Mouse (Mus musculus): ENCODE measurements around the gene Nbea. TPM values are rescaled to one million over a fixed set of nuclear protein-coding genes. Genes with fewer than 3 reads are reported as not detected.

Nbea gene
- polyA plus RNA-seq, 1 experiment from 2014 or later: 13.6 TPM

- Histone ChIP-seq H3K9me3 (replicated peaks; ENCODE audit: control insufficient read depth, low read length) (no peaks in the 10 kb centered on the region), H3K9ac (ENCODE audit: low read depth, low read length) (no peak overlapping the region), H3K4me1 (ENCODE audit: control insufficient read depth, insufficient read depth, low read length) (0 out of 2 replicates have a peak, but pooled peaks cover 3% of the 10 kb centered on the region), H3K27me3 (ENCODE audit: control insufficient read depth, insufficient read depth, low read length) (no peaks in the 10 kb centered on the region), H3K27ac (ENCODE audit: low read depth, low read length) (no peak overlapping the region), H3K36me3 (ENCODE audit: control insufficient read depth, insufficient read depth, low read length) (no peaks in the 10 kb centered on the region), H3K4me2 (no peak overlapping the region), H3K4me3 (ENCODE audit: low read depth, low read length) (no peak overlapping the region)
- no peak for ATAC-seq (replicated peaks; ENCODE audit: insufficient number of reproducible peaks, low FRiP score, low TSS enrichment)
- 76% methylated on average over 4 of the region's 4 CpGs for WGBS (ENCODE audit: insufficient replicate concordance)
Observed at GRCm38 (mm10) chr3:56065234-56065633, 118.3 kb downstream of the Nbea start.

- H3K4me1 ChIP-seq (ENCODE audit: control insufficient read depth, insufficient read depth, low read length): no peaks in the 10 kb centered on the region
- 84% methylated on average over 5 of the region's 5 CpGs for WGBS (ENCODE audit: insufficient replicate concordance)
Observed at GRCm38 (mm10) chr3:56045659-56046336, 137.7 kb downstream of the Nbea start.

GRCm38 (mm10) chr3:56043091-56043490, 140.4 kb downstream of the Nbea start:
- H3K9me3 ChIP-seq (replicated peaks; ENCODE audit: control insufficient read depth, low read length): no peaks in the 10 kb centered on the region
- no peaks in the 10 kb centered on the region for H3K27me3 ChIP-seq (ENCODE audit: control insufficient read depth, insufficient read depth, low read length)
- no peak overlapping the region for H3K4me2 ChIP-seq
- no peak overlapping the region for H3K9ac ChIP-seq (ENCODE audit: low read depth, low read length)
- WGBS (ENCODE audit: insufficient replicate concordance): 83% methylated on average over 1 of the region's 1 CpGs
- H3K36me3 ChIP-seq (ENCODE audit: control insufficient read depth, insufficient read depth, low read length): no peaks in the 10 kb centered on the region
- no peak overlapping the region for H3K4me3 ChIP-seq (ENCODE audit: low read depth, low read length)
- no peaks in the 10 kb centered on the region for H3K4me1 ChIP-seq (ENCODE audit: control insufficient read depth, insufficient read depth, low read length)
- no peak for ATAC-seq (replicated peaks; ENCODE audit: insufficient number of reproducible peaks, low FRiP score, low TSS enrichment)
- no peak overlapping the region for H3K27ac ChIP-seq (ENCODE audit: low read depth, low read length)

More at GRCm38 (mm10) chr3:56045659-56046336, 137.7 kb downstream of the Nbea start:
- no peak overlapping the region for H3K9ac ChIP-seq (ENCODE audit: low read depth, low read length)
- H3K9me3 ChIP-seq (replicated peaks; ENCODE audit: control insufficient read depth, low read length): no peaks in the 10 kb centered on the region
- ATAC-seq (replicated peaks; ENCODE audit: insufficient number of reproducible peaks, low FRiP score, low TSS enrichment): no peak
- H3K27ac ChIP-seq (ENCODE audit: low read depth, low read length): no peak overlapping the region
- no peaks in the 10 kb centered on the region for H3K36me3 ChIP-seq (ENCODE audit: control insufficient read depth, insufficient read depth, low read length)
- H3K4me3 ChIP-seq (ENCODE audit: low read depth, low read length): no peak overlapping the region
- no peaks in the 10 kb centered on the region for H3K27me3 ChIP-seq (ENCODE audit: control insufficient read depth, insufficient read depth, low read length)
- no peak overlapping the region for H3K4me2 ChIP-seq

- no peaks in the 10 kb centered on the region for H3K4me1 ChIP-seq (ENCODE audit: control insufficient read depth, insufficient read depth, low read length)
- WGBS (ENCODE audit: insufficient replicate concordance): 67% methylated on average over 1 of the region's 1 CpGs
- no peaks in the 10 kb centered on the region for H3K9me3 ChIP-seq (replicated peaks; ENCODE audit: control insufficient read depth, low read length)
- no peak overlapping the region for H3K9ac ChIP-seq (ENCODE audit: low read depth, low read length)
- H3K27me3 ChIP-seq (ENCODE audit: control insufficient read depth, insufficient read depth, low read length): no peaks in the 10 kb centered on the region
- H3K4me2 ChIP-seq: no peak overlapping the region
- H3K4me3 ChIP-seq (ENCODE audit: low read depth, low read length): no peak overlapping the region
- no peak for ATAC-seq (replicated peaks; ENCODE audit: insufficient number of reproducible peaks, low FRiP score, low TSS enrichment)
- no peak overlapping the region for H3K27ac ChIP-seq (ENCODE audit: low read depth, low read length)
- H3K36me3 ChIP-seq (ENCODE audit: control insufficient read depth, insufficient read depth, low read length): no peaks in the 10 kb centered on the region
Observed at GRCm38 (mm10) chr3:56039494-56039893, 144.0 kb downstream of the Nbea start.

- H3K4me1 ChIP-seq (ENCODE audit: control insufficient read depth, insufficient read depth, low read length): no peaks in the 10 kb centered on the region
- 76% methylated on average over 3 of the region's 3 CpGs for WGBS (ENCODE audit: insufficient replicate concordance)
- no peak for ATAC-seq (replicated peaks; ENCODE audit: insufficient number of reproducible peaks, low FRiP score, low TSS enrichment)
Observed at GRCm38 (mm10) chr3:56034596-56034995, 148.9 kb downstream of the Nbea start.

GRCm38 (mm10) chr3:56018494-56018893, 165.0 kb downstream of the Nbea start:
- Histone ChIP-seq H3K9me3 (replicated peaks; ENCODE audit: control insufficient read depth, low read length) (no peaks in the 10 kb centered on the region), H3K4me1 (ENCODE audit: control insufficient read depth, insufficient read depth, low read length) (no peaks in the 10 kb centered on the region), H3K4me2 (no peak overlapping the region), H3K36me3 (ENCODE audit: control insufficient read depth, insufficient read depth, low read length) (peaks cover 7% of the 10 kb centered on the region; the same call in 1 of the 2 replicates), H3K27me3 (ENCODE audit: control insufficient read depth, insufficient read depth, low read length) (no peaks in the 10 kb centered on the region), H3K27ac (ENCODE audit: low read depth, low read length) (no peak overlapping the region), H3K4me3 (ENCODE audit: low read depth, low read length) (no peak overlapping the region), H3K9ac (ENCODE audit: low read depth, low read length) (no peak overlapping the region)
- 60% methylated on average over 3 of the region's 3 CpGs for WGBS (ENCODE audit: insufficient replicate concordance)
- no peak for ATAC-seq (replicated peaks; ENCODE audit: insufficient number of reproducible peaks, low FRiP score, low TSS enrichment)

More at GRCm38 (mm10) chr3:56034596-56034995, 148.9 kb downstream of the Nbea start:
- Histone ChIP-seq H3K36me3 (ENCODE audit: control insufficient read depth, insufficient read depth, low read length) (0 out of 2 replicates have a peak, but pooled peaks cover 2% of the 10 kb centered on the region), H3K9ac (ENCODE audit: low read depth, low read length) (no peak overlapping the region), H3K4me3 (ENCODE audit: low read depth, low read length) (no peak overlapping the region), H3K9me3 (replicated peaks; ENCODE audit: control insufficient read depth, low read length) (no peaks in the 10 kb centered on the region), H3K27me3 (ENCODE audit: control insufficient read depth, insufficient read depth, low read length) (no peaks in the 10 kb centered on the region), H3K4me2 (no peak overlapping the region), H3K27ac (ENCODE audit: low read depth, low read length) (no peak overlapping the region)

GRCm38 (mm10) chr3:56011132-56011531, 172.4 kb downstream of the Nbea start:
- H3K9me3 ChIP-seq (replicated peaks; ENCODE audit: control insufficient read depth, low read length): no peaks in the 10 kb centered on the region
- no peaks in the 10 kb centered on the region for H3K4me1 ChIP-seq (ENCODE audit: control insufficient read depth, insufficient read depth, low read length)
- no peak overlapping the region for H3K9ac ChIP-seq (ENCODE audit: low read depth, low read length)
- 80% methylated on average over 3 of the region's 3 CpGs for WGBS (ENCODE audit: insufficient replicate concordance)
- H3K4me2 ChIP-seq: no peak overlapping the region
- H3K27ac ChIP-seq (ENCODE audit: low read depth, low read length): no peak overlapping the region
- no peak overlapping the region for H3K4me3 ChIP-seq (ENCODE audit: low read depth, low read length)
- no peaks in the 10 kb centered on the region for H3K27me3 ChIP-seq (ENCODE audit: control insufficient read depth, insufficient read depth, low read length)
- H3K36me3 ChIP-seq (ENCODE audit: control insufficient read depth, insufficient read depth, low read length): 0 out of 2 replicates have a peak, but pooled peaks cover 3% of the 10 kb centered on the region
- no peak for ATAC-seq (replicated peaks; ENCODE audit: insufficient number of reproducible peaks, low FRiP score, low TSS enrichment)

GRCm38 (mm10) chr3:56007991-56008390, 175.5 kb downstream of the Nbea start:
- ATAC-seq (replicated peaks; ENCODE audit: insufficient number of reproducible peaks, low FRiP score, low TSS enrichment): no peak
- no peak overlapping the region for H3K4me3 ChIP-seq (ENCODE audit: low read depth, low read length)
- H3K9me3 ChIP-seq (replicated peaks; ENCODE audit: control insufficient read depth, low read length): no peaks in the 10 kb centered on the region
- no peaks in the 10 kb centered on the region for H3K27me3 ChIP-seq (ENCODE audit: control insufficient read depth, insufficient read depth, low read length)
- no peak overlapping the region for H3K4me2 ChIP-seq
- no peaks in the 10 kb centered on the region for H3K4me1 ChIP-seq (ENCODE audit: control insufficient read depth, insufficient read depth, low read length)
- H3K27ac ChIP-seq (ENCODE audit: low read depth, low read length): no peak overlapping the region
- H3K9ac ChIP-seq (ENCODE audit: low read depth, low read length): no peak overlapping the region
- WGBS (ENCODE audit: insufficient replicate concordance): 12% methylated on average over 2 of the region's 2 CpGs
- H3K36me3 ChIP-seq (ENCODE audit: control insufficient read depth, insufficient read depth, low read length): peaks cover 6% of the 10 kb centered on the region; the same call in 1 of the 2 replicates

GRCm38 (mm10) chr3:56000259-56000658, 183.2 kb downstream of the Nbea start:
- no peak for ATAC-seq (replicated peaks; ENCODE audit: insufficient number of reproducible peaks, low FRiP score, low TSS enrichment)
- Histone ChIP-seq H3K36me3 (ENCODE audit: control insufficient read depth, insufficient read depth, low read length) (peaks cover 2% of the 10 kb centered on the region; the same call in 1 of the 2 replicates), H3K9ac (ENCODE audit: low read depth, low read length) (no peak overlapping the region), H3K4me1 (ENCODE audit: control insufficient read depth, insufficient read depth, low read length) (no peaks in the 10 kb centered on the region), H3K27me3 (ENCODE audit: control insufficient read depth, insufficient read depth, low read length) (no peaks in the 10 kb centered on the region), H3K27ac (ENCODE audit: low read depth, low read length) (no peak overlapping the region), H3K9me3 (replicated peaks; ENCODE audit: control insufficient read depth, low read length) (no peaks in the 10 kb centered on the region), H3K4me3 (ENCODE audit: low read depth, low read length) (no peak overlapping the region), H3K4me2 (no peak overlapping the region)
- 0% methylated on average over 1 of the region's 1 CpGs for WGBS (ENCODE audit: insufficient replicate concordance)

Data from heart, embryonic 11.5 days (tissue).